8 mouse cellular contexts compared by ENCODE assay signal in the genomic region with DNA sequence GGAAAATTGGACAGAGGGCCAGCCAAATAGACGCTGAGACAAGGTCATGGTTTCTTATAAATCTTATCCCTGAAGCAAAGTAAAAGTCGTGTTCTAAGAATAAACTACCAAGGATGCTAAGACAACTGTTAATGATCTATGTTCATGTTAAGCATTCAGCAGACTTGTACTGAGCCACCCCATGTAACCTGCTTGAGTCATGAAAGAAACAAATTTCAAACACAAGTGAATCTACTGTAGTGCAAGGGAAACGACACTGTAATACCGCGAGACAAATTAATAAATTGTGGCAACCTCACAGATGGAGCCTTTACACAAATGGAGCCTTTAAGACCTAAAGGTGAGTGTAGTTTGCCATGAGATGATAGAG. TPM values are rescaled to one million over a fixed set of nuclear protein-coding genes. Genes with fewer than 3 reads are reported as not detected.
DNase-seq lines count a peak whose midpoint lies in the region; ATAC-seq and TF ChIP-seq lines count a peak whose summit lies in the region.

No protein-coding gene starts in this region.

- peak overlapping the region; percentile 2 for H3ac ChIP-seq in myocyte (ENCODE audit: control insufficient read depth, insufficient read length)

- H3K27ac ChIP-seq in kidney, postnatal 0 days = no peak overlapping the region
- H3K27ac ChIP-seq in forebrain, embryonic 13.5 days = no peak overlapping the region
- no peak overlapping the region for H3K27ac ChIP-seq in intestine, embryonic 16.5 days (ENCODE audit: low read length)
- H3K27ac ChIP-seq in kidney, adult 2 months (ENCODE audit: insufficient read depth, low read depth, low read length) = no peak overlapping the region

- no peak overlapping the region for H3K4me3 ChIP-seq in kidney, postnatal 0 days (replicated peaks; ENCODE audit: low read depth, low read length)
- H3K4me3 ChIP-seq in forebrain, embryonic 13.5 days = peak overlapping the region; percentile 68
- peak overlapping the region; percentile 74 for H3K4me3 ChIP-seq in intestine, embryonic 16.5 days (ENCODE audit: low read length)
- H3K4me3 ChIP-seq in myocyte = peak overlapping the region; percentile 16
- H3K4me3 ChIP-seq in kidney, adult 2 months (ENCODE audit: insufficient read depth, low read depth, low read length) = no peak overlapping the region

- ATAC-seq in kidney, postnatal 0 days (replicated peaks; ENCODE audit: low FRiP score, low read depth) = peak; percentile 57
- ATAC-seq in forebrain, embryonic 13.5 days = peak; percentile 54
- ATAC-seq in intestine, embryonic 16.5 days = peak; percentile 49

- H3K9me3 ChIP-seq in kidney, postnatal 0 days (replicated peaks; ENCODE audit: low read length) = no peaks in the 10 kb centered on the region
- peaks cover 5% of the 10 kb centered on the region; the same call in 1 of the 2 replicates for H3K9me3 ChIP-seq in forebrain, embryonic 13.5 days (replicated peaks)
- no peaks in the 10 kb centered on the region for H3K9me3 ChIP-seq in intestine, embryonic 16.5 days (ENCODE audit: control insufficient read depth, low read length)

- H3K9ac ChIP-seq in kidney, postnatal 0 days (ENCODE audit: low read depth, low read length) = no peak overlapping the region
- no peak overlapping the region for H3K9ac ChIP-seq in forebrain, embryonic 13.5 days
- H3K9ac ChIP-seq in intestine, embryonic 16.5 days (ENCODE audit: low read depth, low read length) = no peak overlapping the region

- peak overlapping the region; percentile 79; the same call in 1 of the 2 replicates for H3K4me2 ChIP-seq in kidney, postnatal 0 days (ENCODE audit: low read length)
- H3K4me2 ChIP-seq in forebrain, embryonic 13.5 days = peak overlapping the region; percentile 75
- peak overlapping the region; percentile 81 for H3K4me2 ChIP-seq in intestine, embryonic 16.5 days (ENCODE audit: low read depth, low read length)
- peak overlapping the region; percentile 13 for H3K4me2 ChIP-seq in myocyte (ENCODE audit: low read depth)

- H3K79me2 ChIP-seq in myocyte (ENCODE audit: control insufficient read depth, insufficient read depth) = no peaks in the 10 kb centered on the region

- no peak for TF ChIP-seq CTCF in kidney, postnatal 0 days (IDR thresholded peaks at IDR 0.05; ENCODE audit: low read depth)
- no peak for TF ChIP-seq CTCF in kidney, adult 2 months (conservative IDR thresholded peaks at IDR 0.05; ENCODE audit: insufficient read depth, insufficient read length, low read depth, low read length)

- H3K36me3 ChIP-seq in kidney, postnatal 0 days (ENCODE audit: insufficient read depth, low read length) = no peaks in the 10 kb centered on the region
- no peaks in the 10 kb centered on the region for H3K36me3 ChIP-seq in forebrain, embryonic 13.5 days (ENCODE audit: poor library complexity, severe bottlenecking)
- H3K36me3 ChIP-seq in intestine, embryonic 16.5 days (ENCODE audit: control insufficient read depth, insufficient read depth, low read length) = no peaks in the 10 kb centered on the region
- H3K36me3 ChIP-seq in myocyte (ENCODE audit: control insufficient read depth, insufficient read depth) = no peaks in the 10 kb centered on the region
- no peaks in the 10 kb centered on the region for H3K36me3 ChIP-seq in kidney, adult 2 months (ENCODE audit: control insufficient read depth, insufficient read depth, low read length)

- no peak for DNase-seq in kidney, postnatal 0 days (ENCODE audit: low spot score)
- DNase-seq in kidney, postnatal 4 days = no peak
- no peak for DNase-seq in urinary bladder, adult 2 months (ENCODE audit: low spot score)
- DNase-seq in kidney, adult 2 months = no peak
- no peak for DNase-seq in thymus, postnatal 25 days

- H3K27me3 ChIP-seq in kidney, postnatal 0 days (ENCODE audit: insufficient read depth, low read length) = no peaks in the 10 kb centered on the region
- no peaks in the 10 kb centered on the region for H3K27me3 ChIP-seq in forebrain, embryonic 13.5 days
- H3K27me3 ChIP-seq in intestine, embryonic 16.5 days (replicated peaks; ENCODE audit: control insufficient read depth, insufficient read depth, low read length) = no peaks in the 10 kb centered on the region
- H3K27me3 ChIP-seq in myocyte (ENCODE audit: control insufficient read depth, insufficient read depth, insufficient read length) = no peaks in the 10 kb centered on the region
- H3K27me3 ChIP-seq in kidney, adult 2 months (replicated peaks; ENCODE audit: control insufficient read depth, insufficient read depth, low read length) = no peaks in the 10 kb centered on the region

- 30% methylated on average over 5 of the region's 5 CpGs for WGBS in kidney, postnatal 0 days
- WGBS in forebrain, embryonic 13.5 days = 26% methylated on average over 5 of the region's 5 CpGs
- 23% methylated on average over 5 of the region's 5 CpGs for WGBS in intestine, embryonic 16.5 days
- 26% methylated on average over 5 of the region's 5 CpGs for WGBS in kidney, adult 2 months

- no peak for TF ChIP-seq POLR2A in myocyte (IDR thresholded peaks at IDR 0.05; ENCODE audit: insufficient read length, low read depth)
- TF ChIP-seq POLR2A in kidney, adult 2 months (IDR thresholded peaks at IDR 0.05; ENCODE audit: low read depth, low read length) = no peak

- H3K4me1 ChIP-seq in kidney, postnatal 0 days (replicated peaks; ENCODE audit: insufficient read depth, low read length) = 0 out of 2 replicates have a peak, but pooled peaks cover 4% of the 10 kb centered on the region
- H3K4me1 ChIP-seq in forebrain, embryonic 13.5 days = peaks cover 11% of the 10 kb centered on the region
- no peaks in the 10 kb centered on the region for H3K4me1 ChIP-seq in intestine, embryonic 16.5 days (ENCODE audit: control insufficient read depth, insufficient read depth, low read length)
- H3K4me1 ChIP-seq in kidney, adult 2 months (ENCODE audit: control insufficient read depth, insufficient read depth, low read length) = no peaks in the 10 kb centered on the region; the same call in 1 of the 2 replicates

TF ChIP-seq in myocyte, 11 proteins besides CTCF, POLR2A, EP300 and RAD21:
- no peak for TF ChIP-seq E2F4 (IDR thresholded peaks at IDR 0.05; ENCODE audit: insufficient read depth)
- TF ChIP-seq SRF (IDR thresholded peaks at IDR 0.05; ENCODE audit: control insufficient read depth, insufficient read length, low read depth) = no peak
- TF ChIP-seq USF1 (IDR thresholded peaks at IDR 0.05; ENCODE audit: low read depth) = no peak

RNA-seq across cellular contexts. Expression of gene Chchd6, which starts 0.3 kb away (rescaled TPM):
- polyA plus RNA-seq in kidney, postnatal 0 days (2015; fragmentation: Nextera tagmentation; extraction: Ambion mirVana) = 57.2 and 63.2 TPM in 2 replicates
- polyA plus RNA-seq in forebrain, embryonic 13.5 days (2015; fragmentation: Nextera tagmentation; extraction: Ambion mirVana) = 108 and 121 TPM in 2 replicates
- 36.8 and 41.3 TPM in 2 replicates for polyA plus RNA-seq in intestine, embryonic 16.5 days (2015; fragmentation: Nextera tagmentation; extraction: Ambion mirVana)
- polyA plus RNA-seq in myocyte (2012; fragmentation: generic; extraction: Trizol) = 28.8 TPM
- polyA plus RNA-seq in urinary bladder, adult 2 months (2012; rRNA removed) = 32.2 and 38.0 TPM in 2 replicates
- polyA plus RNA-seq in kidney, adult 2 months (2012; rRNA removed) = 86.5 and 103 TPM in 2 replicates

RNA-seq across cellular contexts. Expression of gene Txnrd3, which starts 48.0 kb away (rescaled TPM):
- 27.9 and 29.2 TPM in 2 replicates for polyA plus RNA-seq in kidney, postnatal 0 days (2015; fragmentation: Nextera tagmentation; extraction: Ambion mirVana)
- 7.6 and 9.1 TPM in 2 replicates for polyA plus RNA-seq in forebrain, embryonic 13.5 days (2015; fragmentation: Nextera tagmentation; extraction: Ambion mirVana)
- polyA plus RNA-seq in intestine, embryonic 16.5 days (2015; fragmentation: Nextera tagmentation; extraction: Ambion mirVana) = 6.1 and 6.6 TPM in 2 replicates
- polyA plus RNA-seq in myocyte (2012; fragmentation: generic; extraction: Trizol) = 9.5 TPM
- 7.3 and 8.1 TPM in 2 replicates for polyA plus RNA-seq in urinary bladder, adult 2 months (2012; rRNA removed)
- 16.9 and 18.7 TPM in 2 replicates for polyA plus RNA-seq in kidney, adult 2 months (2012; rRNA removed)

Comparison
In these comparisons a context has a peak if more than half of its experiments do, and no peak if none do; other contexts are left out.
1. H3K4me2 ChIP-seq: peak in every context shown above with its lines; median percentile 81 in intestine, embryonic 16.5 days; 79 in kidney, postnatal 0 days; 75 in forebrain, embryonic 13.5 days; 13 in myocyte.
2. H3K4me3 ChIP-seq: peak in forebrain, embryonic 13.5 days (single experiment), intestine, embryonic 16.5 days (single experiment) and myocyte (single experiment); none in kidney, postnatal 0 days (single experiment) and kidney, adult 2 months (single experiment).
3. Peak in every context shown above with its lines, with median percentiles within 50 percentile points of each other: ATAC-seq.